Mouse (Mus musculus) cortical plate, adult 2 months (tissue): ENCODE measurements around the gene Xylt1.

Source experiments
- CTCF ChIP-seq: fragments of 200-500 bp; IDR thresholded peaks from 2 replicates; pipeline ENCODE4 v1.5.1; 2011; ENCODE audit warnings: mild to moderate bottlenecking, control low read depth, low read length; ENCODE audit not compliant: insufficient read depth; ENCODE audit errors: extremely low read depth
- POLR2A ChIP-seq: fragments of 200-500 bp; IDR thresholded peaks from 2 replicates; pipeline ENCODE4 v1.6.1; 2011; ENCODE audit warnings: mild to moderate bottlenecking, low read length, control low read depth; ENCODE audit not compliant: insufficient read depth; ENCODE audit errors: extremely low read depth

- no peak for TF ChIP-seq POLR2A
- TF ChIP-seq CTCF = 0 out of 2 replicates have a peak, but pooled peaks have one; percentile 16
Observed at GRCm38 (mm10) chr7:117709901-117710607, 329.3 kb downstream of the Xylt1 start.
